ENCODE assay signal across 21 mouse cellular contexts in genomic region chr10:122016631-122017030, GRCm38 (mm10). TPM values are rescaled to one million over a fixed set of nuclear protein-coding genes. Genes with fewer than 3 reads are reported as not detected.
DNase-seq lines count a peak whose midpoint lies in the region; ATAC-seq and TF ChIP-seq lines count a peak whose summit lies in the region.
"Had no signal": no experiment of that assay in that cellular context is flagged by ENCODE, and none has a peak within 500 bp of the region (broad histone marks: within the 10 kb centered on the region; RNA-seq: fewer than 3 reads in every experiment).

No protein-coding gene starts in this region.

- no peak for TF ChIP-seq CTCF in liver, postnatal 0 days (IDR thresholded peaks at IDR 0.05; ENCODE audit: low read depth)
- TF ChIP-seq CTCF in stomach, postnatal 0 days (IDR thresholded peaks at IDR 0.05; ENCODE audit: low read depth): no peak

- no peaks in the 10 kb centered on the region for H3K36me3 ChIP-seq in heart, embryonic 12.5 days
- H3K36me3 ChIP-seq in liver, embryonic 11.5 days (ENCODE audit: control insufficient read depth, insufficient read depth, low read length): no peaks in the 10 kb centered on the region
- no peaks in the 10 kb centered on the region for H3K36me3 ChIP-seq in liver, postnatal 0 days (replicated peaks; ENCODE audit: insufficient read depth, low read length)
- no peaks in the 10 kb centered on the region for H3K36me3 ChIP-seq in stomach, embryonic 15.5 days
- no peaks in the 10 kb centered on the region for H3K36me3 ChIP-seq in stomach, postnatal 0 days (ENCODE audit: control insufficient read depth, insufficient read depth, low read length)
- H3K36me3 ChIP-seq: forebrain, embryonic 10.5 days; hindbrain, embryonic 15.5 days; midbrain, embryonic 12.5 days; neural tube, embryonic 13.5 days had no signal

- H3K4me2 ChIP-seq in heart, embryonic 12.5 days: no peak overlapping the region
- H3K4me2 ChIP-seq in liver, embryonic 11.5 days: no peak overlapping the region
- H3K4me2 ChIP-seq in liver, postnatal 0 days (ENCODE audit: low read depth, low read length): no peak overlapping the region
- H3K4me2 ChIP-seq in stomach, embryonic 15.5 days: no peak overlapping the region
- no peak overlapping the region for H3K4me2 ChIP-seq in stomach, postnatal 0 days (replicated peaks; ENCODE audit: low read depth)
- H3K4me2 ChIP-seq: hindbrain, embryonic 15.5 days; midbrain, embryonic 12.5 days; neural tube, embryonic 13.5 days had no signal

- H3K4me3 ChIP-seq in heart, embryonic 12.5 days: no peak overlapping the region
- no peak overlapping the region for H3K4me3 ChIP-seq in liver, embryonic 11.5 days (ENCODE audit: low read depth, low read length)
- H3K4me3 ChIP-seq in liver, postnatal 0 days (ENCODE audit: low read depth, low read length): no peak overlapping the region
- H3K4me3 ChIP-seq in stomach, embryonic 15.5 days (replicated peaks): no peak overlapping the region
- no peak overlapping the region for H3K4me3 ChIP-seq in stomach, postnatal 0 days (ENCODE audit: low read depth, low read length)
- H3K4me3 ChIP-seq: forebrain, embryonic 10.5 days; hindbrain, embryonic 15.5 days; layer of hippocampus, adult 2 months; midbrain, embryonic 12.5 days; neural tube, embryonic 13.5 days had no signal

- no peak for DNase-seq in heart, adult 18-20 months
- DNase-seq in liver, embryonic 11.5 days (ENCODE audit: low spot score): no peak
- no peak for DNase-seq in liver, postnatal 0 days
- DNase-seq in stomach, postnatal 0 days (ENCODE audit: low spot score): no peak
- no peak for DNase-seq in retina, postnatal 1 day
- DNase-seq: B cell, adult 2 months; cerebellum, adult 2 months; cerebellum, postnatal 36 days; kidney, postnatal 14 days; left cerebral cortex, postnatal 4 days; thymus, postnatal 25 days had no signal

- H3K9ac ChIP-seq in heart, embryonic 12.5 days: no peak overlapping the region
- no peak overlapping the region for H3K9ac ChIP-seq in liver, embryonic 11.5 days (ENCODE audit: low read depth, low read length)
- H3K9ac ChIP-seq in liver, postnatal 0 days (replicated peaks): no peak overlapping the region
- H3K9ac ChIP-seq in stomach, embryonic 15.5 days: no peak overlapping the region
- H3K9ac ChIP-seq in stomach, postnatal 0 days (ENCODE audit: low read length): no peak overlapping the region
- H3K9ac ChIP-seq: hindbrain, embryonic 15.5 days; liver, embryonic 14.5 days; midbrain, embryonic 12.5 days; neural tube, embryonic 13.5 days had no signal

- H3K27ac ChIP-seq in heart, embryonic 12.5 days (ENCODE audit: poor library complexity, severe bottlenecking): 0 out of 2 replicates have a peak overlapping the region, but pooled peaks have one; percentile 0
- peak overlapping the region; percentile 5; the same call in 1 of the 2 replicates for H3K27ac ChIP-seq in liver, embryonic 11.5 days (ENCODE audit: low read depth, low read length)
- H3K27ac ChIP-seq in liver, postnatal 0 days (ENCODE audit: low read depth): no peak overlapping the region
- H3K27ac ChIP-seq in stomach, embryonic 15.5 days: peak overlapping the region; percentile 21; the same call in 1 of the 2 replicates
- H3K27ac ChIP-seq in stomach, postnatal 0 days (replicated peaks): no peak overlapping the region
- H3K27ac ChIP-seq: forebrain, embryonic 10.5 days; hindbrain, embryonic 15.5 days; layer of hippocampus, adult 2 months; liver, embryonic 14.5 days; midbrain, embryonic 12.5 days; neural tube, embryonic 13.5 days had no signal

- WGBS in heart, embryonic 12.5 days: 42% methylated on average over 3 of the region's 3 CpGs
- WGBS in liver, embryonic 11.5 days: 72% methylated on average over 3 of the region's 3 CpGs
- WGBS in liver, postnatal 0 days (ENCODE audit: insufficient replicate concordance): 71% methylated on average over 3 of the region's 3 CpGs
- 86% methylated on average over 3 of the region's 3 CpGs for WGBS in stomach, embryonic 15.5 days
- WGBS in stomach, postnatal 0 days: 76% methylated on average over 3 of the region's 3 CpGs

- peaks cover 20% of the 10 kb centered on the region for H3K27me3 ChIP-seq in heart, embryonic 12.5 days (replicated peaks)
- H3K27me3 ChIP-seq in liver, embryonic 11.5 days (replicated peaks; ENCODE audit: control insufficient read depth, insufficient read depth, low read length): no peaks in the 10 kb centered on the region
- H3K27me3 ChIP-seq in liver, postnatal 0 days (ENCODE audit: insufficient read depth, low read length): no peaks in the 10 kb centered on the region
- no peaks in the 10 kb centered on the region for H3K27me3 ChIP-seq in stomach, embryonic 15.5 days (replicated peaks)
- no peaks in the 10 kb centered on the region for H3K27me3 ChIP-seq in stomach, postnatal 0 days (ENCODE audit: control insufficient read depth, insufficient read depth, low read length)
- H3K27me3 ChIP-seq: hindbrain, embryonic 15.5 days; midbrain, embryonic 12.5 days; neural tube, embryonic 13.5 days had no signal

- H3K9me3 ChIP-seq in heart, embryonic 12.5 days (replicated peaks): 0 out of 2 replicates have a peak, but pooled peaks cover 4% of the 10 kb centered on the region
- H3K9me3 ChIP-seq in liver, embryonic 11.5 days (ENCODE audit: control insufficient read depth, low read length): no peaks in the 10 kb centered on the region
- no peaks in the 10 kb centered on the region for H3K9me3 ChIP-seq in liver, postnatal 0 days (ENCODE audit: low read length)
- no peaks in the 10 kb centered on the region for H3K9me3 ChIP-seq in stomach, embryonic 15.5 days
- no peaks in the 10 kb centered on the region for H3K9me3 ChIP-seq in stomach, postnatal 0 days (ENCODE audit: control insufficient read depth, low read length)
- H3K9me3 ChIP-seq: forebrain, embryonic 10.5 days; hindbrain, embryonic 15.5 days; midbrain, embryonic 12.5 days; neural tube, embryonic 13.5 days had no signal

- no peak for ATAC-seq in heart, embryonic 12.5 days (ENCODE audit: insufficient number of reproducible peaks, low FRiP score)
- ATAC-seq in liver, embryonic 11.5 days (replicated peaks; ENCODE audit: low FRiP score): 0 out of 2 replicates have a peak, but pooled peaks have one; percentile 28
- no peak for ATAC-seq in liver, postnatal 0 days
- ATAC-seq in stomach, embryonic 15.5 days (ENCODE audit: insufficient read depth, low FRiP score, low read depth): no peak
- ATAC-seq in stomach, postnatal 0 days (ENCODE audit: low FRiP score, low TSS enrichment): no peak
- no peak for ATAC-seq in CD4-positive, CD25-positive, alpha-beta regulatory T cell, adult 4 months
- ATAC-seq: intestine, embryonic 16.5 days had no signal

- peaks cover 48% of the 10 kb centered on the region for H3K4me1 ChIP-seq in heart, embryonic 12.5 days (replicated peaks)
- peaks cover 17% of the 10 kb centered on the region for H3K4me1 ChIP-seq in liver, embryonic 11.5 days (replicated peaks; ENCODE audit: control insufficient read depth, insufficient read depth, low read length)
- H3K4me1 ChIP-seq in liver, postnatal 0 days (ENCODE audit: insufficient read depth): peaks cover 8% of the 10 kb centered on the region; the same call in 1 of the 2 replicates
- peaks cover 23% of the 10 kb centered on the region for H3K4me1 ChIP-seq in stomach, embryonic 15.5 days
- 0 out of 2 replicates have a peak, but pooled peaks cover 3% of the 10 kb centered on the region for H3K4me1 ChIP-seq in stomach, postnatal 0 days (replicated peaks; ENCODE audit: control insufficient read depth, insufficient read depth)

- TF ChIP-seq EP300 in liver, postnatal 0 days (IDR thresholded peaks at IDR 0.05; ENCODE audit: low read depth): no peak
- no peak for TF ChIP-seq EP300 in stomach, postnatal 0 days (optimal IDR thresholded peaks at IDR 0.05)

RNA-seq across cellular contexts. Expression of gene Srgap1, which starts 30.5 kb away (rescaled TPM):
- polyA plus RNA-seq in heart, embryonic 12.5 days (2016; fragmentation: Nextera tagmentation; extraction: Ambion mirVana): 8.5 and 8.6 TPM in 2 replicates
- 1 to 10 TPM; 1.6 TPM for total RNA-seq in heart, adult 18-20 months (2021)
- polyA plus RNA-seq in liver, embryonic 11.5 days (2014; fragmentation: Nextera tagmentation; extraction: Ambion mirVana): 2.8 and 3.8 TPM in 2 replicates
- 0.90 and 0.96 TPM in 2 replicates for polyA plus RNA-seq in liver, postnatal 0 days (2015; fragmentation: Nextera tagmentation; extraction: Ambion mirVana)
- polyA plus RNA-seq in stomach, embryonic 15.5 days (2015; fragmentation: Nextera tagmentation; extraction: Ambion mirVana): 10.0 and 10.4 TPM in 2 replicates
- polyA plus RNA-seq in stomach, postnatal 0 days (2015; fragmentation: Nextera tagmentation; extraction: Ambion mirVana): 4.6 and 5.2 TPM in 2 replicates
- under 1 TPM in 1 of 2 experiments, not detected in 1; 0.39 TPM for polyA plus RNA-seq in CD4-positive, CD25-positive, alpha-beta regulatory T cell, adult 4 months (2017; shearing (Covaris generic))

Comparison
In these comparisons a context has a peak if more than half of its experiments do, and no peak if none do; other contexts are left out.
1. H3K27ac ChIP-seq: peak in heart, embryonic 12.5 days (single experiment), liver, embryonic 11.5 days (single experiment) and stomach, embryonic 15.5 days (single experiment); none in liver, postnatal 0 days (single experiment) and stomach, postnatal 0 days (single experiment).